Mouse (Mus musculus) kidney, adult 2 months (tissue): ENCODE measurements around the gene Naa10.

ENCODE experiments used
- CTCF ChIP-seq: fragments of 200-500 bp; conservative IDR thresholded peaks from 2 replicates; pipeline ENCODE4 v1.5.1; 2011; ENCODE audit warnings: low read depth, mild to moderate bottlenecking, control low read depth, low read length, moderate library complexity, mixed read lengths; ENCODE audit not compliant: insufficient read depth, insufficient read length
- POLR2A ChIP-seq: fragments of 200-500 bp; IDR thresholded peaks from one replicate; pipeline ENCODE4 v1.6.1; 2011; ENCODE audit warnings: low read depth, low read length, control low read depth

DNA sequence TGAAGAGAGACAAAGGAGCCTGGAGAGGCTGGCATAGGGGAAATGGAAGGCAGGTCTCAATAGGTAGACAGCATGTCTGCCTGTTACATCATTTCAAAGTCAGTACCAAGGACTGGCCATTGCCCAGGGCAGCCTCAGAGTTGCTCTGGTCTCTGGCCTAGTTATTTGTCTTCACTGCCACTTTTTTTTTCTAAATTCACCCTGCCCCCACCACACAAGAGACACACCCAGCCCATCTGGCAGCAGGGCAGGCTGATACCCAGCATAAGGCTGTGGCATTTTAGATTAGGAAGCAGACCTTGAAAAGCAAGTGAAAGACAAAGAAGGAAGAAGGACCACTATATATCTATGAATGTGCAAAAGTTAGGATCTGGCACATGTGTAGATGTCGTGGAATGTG, 53.9 kb downstream of the Naa10 start:
- TF ChIP-seq CTCF (no peak), POLR2A (no peak)
